In genomic region chr6:92572139-92572538, GRCm38 (mm10) we compare ENCODE assay signal across 15 mouse cellular contexts.
"Had no signal": no experiment of that assay in that cellular context is flagged by ENCODE, and none has a peak within 500 bp of the region (broad histone marks: within the 10 kb centered on the region; RNA-seq: fewer than 3 reads in every experiment).

No protein-coding gene starts in this region.

- H3K9ac ChIP-seq: kidney, embryonic 15.5 days; limb, embryonic 12.5 days; liver, embryonic 13.5 days; liver, postnatal 0 days; midbrain, embryonic 13.5 days; neural tube, embryonic 15.5 days; stomach, embryonic 15.5 days had no signal

- ATAC-seq: intestine, embryonic 16.5 days; liver, postnatal 0 days; midbrain, embryonic 13.5 days had no signal

- H3K27ac ChIP-seq: kidney, embryonic 15.5 days; limb, embryonic 12.5 days; liver, embryonic 13.5 days; macrophage; midbrain, embryonic 13.5 days; stomach, embryonic 15.5 days had no signal

- H3K36me3 ChIP-seq: kidney, embryonic 15.5 days; limb, embryonic 12.5 days; liver, embryonic 13.5 days; midbrain, embryonic 13.5 days; stomach, embryonic 15.5 days had no signal

- H3K9me3 ChIP-seq: kidney, embryonic 15.5 days; limb, embryonic 12.5 days; liver, embryonic 13.5 days; midbrain, embryonic 13.5 days; neural tube, embryonic 15.5 days; stomach, embryonic 15.5 days had no signal

- H3K4me1 ChIP-seq: kidney, embryonic 15.5 days; limb, embryonic 12.5 days; liver, embryonic 13.5 days had no signal

- DNase-seq: kidney, adult 2 months; kidney, postnatal 14 days; liver; liver, embryonic 13.5 days; liver, postnatal 0 days; thymus, adult 2 months; thymus, postnatal 36 days had no signal

- H3K4me3 ChIP-seq: kidney, embryonic 15.5 days; limb, embryonic 12.5 days; liver, embryonic 13.5 days; midbrain, embryonic 13.5 days; myocyte; neural tube, embryonic 15.5 days; stomach, embryonic 15.5 days had no signal

- H3K27me3 ChIP-seq: kidney, embryonic 15.5 days; limb, embryonic 12.5 days; liver, embryonic 13.5 days; midbrain, embryonic 13.5 days; neural tube, embryonic 15.5 days; stomach, embryonic 15.5 days had no signal
